Mouse (Mus musculus): ENCODE measurements around the gene Atp6v1f. TPM values are rescaled to one million over a fixed set of nuclear protein-coding genes. Genes with fewer than 3 reads are reported as not detected.
A peak's percentile ranks its signal among the peaks of the same experiment; 100 is the strongest.

Atp6v1f gene
- total RNA-seq, 2 experiments from 2014 or later = 167 to 168 TPM

- 0 out of 2 replicates have a peak, but pooled peaks have one; percentile 38 for ATAC-seq (replicated peaks; ENCODE audit: low FRiP score, low TSS enrichment, poor library complexity, severe bottlenecking)
These were observed 17.7 kb upstream of the Atp6v1f start for GRCm38 (mm10) chr6:29449858-29450257.

- no peak for ATAC-seq (replicated peaks; ENCODE audit: low FRiP score, low TSS enrichment, poor library complexity, severe bottlenecking)
These were observed 16.9 kb upstream of the Atp6v1f start for GRCm38 (mm10) chr6:29450667-29451066.

- ATAC-seq (replicated peaks; ENCODE audit: low FRiP score, low TSS enrichment, poor library complexity, severe bottlenecking) = no peak
These were observed 6.0 kb upstream of the Atp6v1f start for GRCm38 (mm10) chr6:29461502-29461901.

- no peak for ATAC-seq (replicated peaks; ENCODE audit: low FRiP score, low TSS enrichment, poor library complexity, severe bottlenecking)
These were observed 4.1 kb upstream of the Atp6v1f start for GRCm38 (mm10) chr6:29463388-29463787.

GRCm38 (mm10) chr6:29468851-29469250, 1.3 kb downstream of the Atp6v1f start:
- no peak for ATAC-seq (replicated peaks; ENCODE audit: low FRiP score, low TSS enrichment, poor library complexity, severe bottlenecking)

GRCm38 (mm10) chr6:29471137-29471536, 3.6 kb downstream of the Atp6v1f start, which contains the start of gene Atp6v1fnb:
Gene Atp6v1fnb (plus strand): TSS chr6:29471437.
- ATAC-seq (replicated peaks; ENCODE audit: low FRiP score, low TSS enrichment, poor library complexity, severe bottlenecking) = no peak

- peak; percentile 99 for ATAC-seq (replicated peaks; ENCODE audit: low FRiP score, low TSS enrichment, poor library complexity, severe bottlenecking)
These were observed 6.6 kb downstream of the Atp6v1f start for GRCm38 (mm10) chr6:29473941-29474691.

- ATAC-seq (replicated peaks; ENCODE audit: low FRiP score, low TSS enrichment, poor library complexity, severe bottlenecking) = no peak
These were observed 7.2 kb downstream of the Atp6v1f start for GRCm38 (mm10) chr6:29474736-29475135.

GRCm38 (mm10) chr6:29482691-29483090, 15.2 kb downstream of the Atp6v1f start:
- ATAC-seq (replicated peaks; ENCODE audit: low FRiP score, low TSS enrichment, poor library complexity, severe bottlenecking) = no peak

GRCm38 (mm10) chr6:29484716-29485559, 17.4 kb downstream of the Atp6v1f start:
- peak; percentile 75 for ATAC-seq (replicated peaks; ENCODE audit: low FRiP score, low TSS enrichment, poor library complexity, severe bottlenecking)

GRCm38 (mm10) chr6:29485951-29486350, 18.4 kb downstream of the Atp6v1f start:
- no peak for ATAC-seq (replicated peaks; ENCODE audit: low FRiP score, low TSS enrichment, poor library complexity, severe bottlenecking)

GRCm38 (mm10) chr6:29494101-29494500, 26.6 kb downstream of the Atp6v1f start:
- no peak for ATAC-seq (replicated peaks; ENCODE audit: low FRiP score, low TSS enrichment, poor library complexity, severe bottlenecking)

- ATAC-seq (replicated peaks; ENCODE audit: low FRiP score, low TSS enrichment, poor library complexity, severe bottlenecking) = no peak
These were observed 28.8 kb downstream of the Atp6v1f start for GRCm38 (mm10) chr6:29496270-29496669.

- no peak for ATAC-seq (replicated peaks; ENCODE audit: low FRiP score, low TSS enrichment, poor library complexity, severe bottlenecking)
These were observed 30.3 kb downstream of the Atp6v1f start for GRCm38 (mm10) chr6:29497791-29498190.

- no peak for ATAC-seq (replicated peaks; ENCODE audit: low FRiP score, low TSS enrichment, poor library complexity, severe bottlenecking)
These were observed 32.7 kb downstream of the Atp6v1f start for GRCm38 (mm10) chr6:29500177-29500576.

GRCm38 (mm10) chr6:29500810-29501209, 33.3 kb downstream of the Atp6v1f start:
- no peak for ATAC-seq (replicated peaks; ENCODE audit: low FRiP score, low TSS enrichment, poor library complexity, severe bottlenecking)

- no peak for ATAC-seq (replicated peaks; ENCODE audit: low FRiP score, low TSS enrichment, poor library complexity, severe bottlenecking)
These were observed 34.1 kb downstream of the Atp6v1f start for GRCm38 (mm10) chr6:29501599-29501998.

GRCm38 (mm10) chr6:29505493-29505892, 38.0 kb downstream of the Atp6v1f start:
- no peak for ATAC-seq (replicated peaks; ENCODE audit: low FRiP score, low TSS enrichment, poor library complexity, severe bottlenecking)

- no peak for ATAC-seq (replicated peaks; ENCODE audit: low FRiP score, low TSS enrichment, poor library complexity, severe bottlenecking)
These were observed 39.3 kb downstream of the Atp6v1f start for GRCm38 (mm10) chr6:29506834-29507233.

- no peak for ATAC-seq (replicated peaks; ENCODE audit: low FRiP score, low TSS enrichment, poor library complexity, severe bottlenecking)
These were observed 40.2 kb downstream of the Atp6v1f start, which contains the start of gene Kcp for GRCm38 (mm10) chr6:29507447-29508309. Gene Kcp (minus strand): TSS chr6:29507952.
